Mouse (Mus musculus) fat pad, adult 2 months (tissue): ENCODE results near the gene Fdx1l.

Experiments used
- DNase-seq: peaks from one replicate; pipeline ENCODE4 v3.0.0-alpha.2; 2011; ENCODE audit warnings: low read depth, low spot score; ENCODE audit errors: extremely low read depth

Gene Fdx1l

DNA sequence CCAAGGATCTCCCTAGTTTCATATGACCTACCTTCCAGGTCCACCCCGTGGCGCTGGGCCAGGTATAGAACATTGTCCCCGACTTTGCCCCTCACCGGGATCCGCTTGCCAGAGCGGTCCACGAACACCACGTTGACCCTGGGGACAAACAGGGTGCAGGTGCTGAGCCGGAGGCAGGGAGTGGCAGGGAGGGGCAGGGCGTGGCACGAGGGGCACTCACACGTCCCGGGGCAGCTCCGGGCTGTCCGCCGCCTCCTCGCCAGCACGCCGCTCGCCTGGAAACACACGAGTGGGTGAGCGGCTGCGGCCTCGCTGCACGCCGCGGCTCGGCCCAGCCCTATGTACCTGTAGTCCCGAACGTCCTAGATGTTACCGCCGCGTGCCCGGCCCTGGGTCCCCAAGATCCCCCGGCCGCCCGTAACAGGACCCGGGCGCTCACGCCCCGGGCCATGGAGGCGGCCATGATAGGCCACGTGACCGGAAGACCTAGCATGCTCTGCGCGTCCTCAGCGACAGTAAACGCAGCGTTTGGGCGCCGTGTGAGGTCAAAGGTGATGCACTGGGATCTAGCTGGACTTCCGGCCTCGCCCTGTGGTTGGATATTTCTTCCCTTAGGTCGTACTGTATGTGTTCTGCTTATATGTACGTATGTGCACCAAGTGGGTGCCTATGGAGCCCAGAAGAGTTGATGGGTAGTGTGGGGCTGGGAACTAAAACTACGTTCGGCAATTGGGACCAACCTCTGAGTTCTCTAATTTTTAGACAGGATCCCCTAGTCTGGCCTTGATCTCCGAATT, at the start of gene Fdx1l, which contains the start of gene Gm49373:
Gene Fdx1l, minus strand, starts transcription at position 571 of the 797 bp plus-strand sequence.
Gene Gm49373, minus strand, starts transcription at position 53 of the 797 bp plus-strand sequence.
- no peak for DNase-seq

DNA sequence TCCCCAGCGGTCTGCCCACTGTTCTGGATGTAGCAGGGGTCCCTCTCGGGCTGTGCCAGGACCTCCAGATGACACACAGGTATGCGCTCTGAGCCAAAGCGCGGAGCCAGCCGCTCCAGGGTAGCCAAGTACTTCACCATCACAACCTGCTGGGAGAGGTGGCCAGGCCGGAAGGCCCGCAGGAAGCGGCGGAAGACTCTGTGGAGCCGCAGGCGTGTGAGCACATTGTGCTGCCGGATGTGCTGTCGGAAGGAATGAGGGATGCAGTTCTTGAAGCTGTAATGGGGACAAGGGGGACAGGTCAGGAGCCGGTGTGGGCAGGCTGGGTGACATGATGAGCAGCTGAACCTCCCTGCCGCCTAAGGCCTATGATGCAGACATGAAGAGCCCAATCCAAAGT, 48.1 kb upstream of the Fdx1l start:
- no peak for DNase-seq

- DNase-seq, result no peak
These were observed 43.7 kb upstream of the Fdx1l start for GRCm38 (mm10) chr9:21117073-21117472.

- no peak for DNase-seq
These were observed 41.7 kb upstream of the Fdx1l start for GRCm38 (mm10) chr9:21115105-21115504.

DNA sequence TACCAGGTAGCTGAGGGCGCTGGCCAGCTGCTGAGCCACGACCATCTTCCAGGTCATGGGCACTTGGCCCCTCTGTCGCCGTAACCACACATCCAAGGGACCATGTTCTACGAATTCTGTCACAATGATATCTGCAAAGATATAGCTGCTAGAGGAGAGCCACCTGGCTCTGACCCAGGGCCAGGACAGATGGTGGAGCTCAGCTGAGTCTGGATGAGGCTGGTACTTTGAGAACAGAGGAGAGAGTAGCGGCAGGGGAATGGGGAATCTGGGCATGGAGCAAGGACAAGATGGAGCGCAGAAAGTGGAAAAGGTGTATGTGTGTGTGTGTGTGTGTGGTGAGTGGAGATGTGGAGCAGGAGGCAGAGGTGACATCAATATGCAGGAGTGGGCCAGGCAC, 40.8 kb upstream of the Fdx1l start:
- no peak for DNase-seq

DNA sequence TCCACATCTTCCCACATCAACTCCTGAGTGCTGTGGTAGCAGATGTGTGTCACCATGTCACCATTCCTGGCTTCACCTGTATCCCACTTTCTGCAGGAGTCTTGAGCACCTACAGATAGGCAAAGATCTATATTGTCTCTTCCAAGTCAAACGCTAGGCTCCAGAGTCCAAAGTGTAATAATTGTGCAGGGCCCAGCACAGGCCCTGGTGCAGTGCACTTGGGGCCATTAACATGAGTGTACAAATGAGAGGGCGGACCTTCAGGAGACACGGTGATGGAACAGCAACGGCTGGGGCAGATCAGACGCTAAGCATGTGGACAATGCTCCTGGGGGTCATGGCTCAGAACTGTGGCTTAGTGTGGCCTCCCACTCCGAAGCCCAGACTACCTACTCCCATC, 40.3 kb upstream of the Fdx1l start:
- DNase-seq, result no peak

GRCm38 (mm10) chr9:21107607-21108237, 34.3 kb upstream of the Fdx1l start:
- no peak for DNase-seq

GRCm38 (mm10) chr9:21105760-21106564, 32.5 kb upstream of the Fdx1l start:
- DNase-seq, result no peak

DNA sequence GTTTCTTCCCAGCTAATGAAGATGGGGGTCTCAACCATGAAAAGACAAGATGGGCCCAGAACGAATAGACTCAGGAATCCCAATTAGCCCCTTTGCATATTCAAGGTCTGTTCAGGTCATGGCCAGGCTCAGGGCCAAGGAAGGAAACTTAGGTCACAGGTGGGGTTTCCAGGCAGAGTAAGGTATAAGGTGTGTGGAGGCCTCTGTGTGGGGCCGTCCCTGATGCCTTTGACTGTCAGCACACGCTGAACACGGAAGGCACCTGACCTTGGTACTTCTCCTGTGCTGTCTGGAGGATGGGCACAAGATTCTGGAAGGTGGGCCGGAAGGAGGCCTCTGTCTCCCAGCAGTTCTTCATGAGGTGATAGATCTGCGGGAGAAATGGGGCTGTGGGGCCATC, 31.4 kb upstream of the Fdx1l start:
- DNase-seq, result no peak

- DNase-seq, result no peak
These were observed 28.7 kb upstream of the Fdx1l start for GRCm38 (mm10) chr9:21102076-21102475.

DNA sequence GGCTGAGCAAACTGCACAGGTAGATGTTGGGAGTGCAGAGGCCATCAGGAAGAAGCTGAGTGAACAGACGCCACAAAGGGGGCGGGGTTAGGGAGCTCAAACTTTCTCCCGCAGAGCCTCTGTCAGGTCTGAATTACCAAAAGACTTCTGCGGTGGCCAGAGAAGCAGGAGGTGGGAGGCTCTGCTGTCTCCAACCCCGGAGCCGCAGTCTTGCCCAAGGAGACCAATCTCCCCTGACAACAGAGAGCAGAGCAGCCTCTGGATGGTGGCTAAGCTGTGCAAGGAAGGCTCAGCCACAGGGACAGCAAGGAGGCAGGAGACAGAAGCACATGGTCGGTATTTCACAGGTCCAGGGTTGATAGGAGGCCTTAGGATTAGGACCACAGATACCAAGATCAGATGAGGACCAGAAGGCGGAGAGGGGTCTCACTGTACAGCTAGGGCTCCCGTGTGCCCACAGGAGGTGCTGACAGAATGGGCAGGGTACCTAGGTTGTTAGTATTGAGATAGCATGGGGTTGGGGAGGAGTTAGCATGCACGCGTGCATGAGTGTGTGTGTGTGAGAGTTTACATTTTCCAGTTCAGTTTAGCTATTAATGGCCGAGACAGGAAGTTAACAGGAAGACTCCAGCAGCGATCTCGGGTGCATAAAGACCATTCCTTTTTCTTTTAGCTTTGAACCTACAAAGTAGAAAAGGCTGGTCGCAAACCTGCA, 27.2 kb upstream of the Fdx1l start:
- DNase-seq, result no peak

- no peak for DNase-seq
These were observed 24.4 kb upstream of the Fdx1l start for GRCm38 (mm10) chr9:21097793-21098192.

- no peak for DNase-seq
These were observed 22.5 kb upstream of the Fdx1l start for GRCm38 (mm10) chr9:21095958-21096357.

- no peak for DNase-seq
These were observed 20.0 kb upstream of the Fdx1l start for GRCm38 (mm10) chr9:21093423-21093822.

- DNase-seq, result peak; percentile 72
These were observed 18.4 kb upstream of the Fdx1l start, which contains the start of the genes Gm38431 and Raver1 for GRCm38 (mm10) chr9:21091707-21092320. Gene Gm38431, minus strand, starts transcription at chr9:21091997. Gene Raver1, minus strand, starts transcription at chr9:21092008.

GRCm38 (mm10) chr9:21090972-21091706, 17.7 kb upstream of the Fdx1l start:
- DNase-seq, result no peak

DNA sequence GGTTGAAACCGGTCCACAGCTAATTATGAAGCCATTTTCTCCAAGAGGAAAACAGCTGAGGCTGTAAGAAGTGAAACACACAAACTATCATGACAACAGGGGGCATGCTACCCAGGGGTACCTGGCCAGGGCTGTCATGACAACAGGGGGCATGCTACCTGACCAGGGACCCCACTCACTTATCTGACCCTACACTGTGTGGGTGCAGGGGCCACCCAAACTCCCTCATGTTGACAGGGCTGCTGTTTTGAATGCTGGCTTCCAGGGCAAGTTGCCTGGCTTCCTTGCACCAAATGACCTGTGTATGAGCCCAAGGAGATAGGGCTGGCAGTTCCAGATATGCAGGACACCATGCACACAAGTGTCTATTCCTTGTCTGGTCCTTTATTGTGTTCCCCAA, 17.1 kb upstream of the Fdx1l start:
- DNase-seq, result no peak

GRCm38 (mm10) chr9:21083324-21083723, 9.9 kb upstream of the Fdx1l start:
- DNase-seq, result no peak

GRCm38 (mm10) chr9:21081127-21081526, 7.7 kb upstream of the Fdx1l start:
- DNase-seq, result no peak

- no peak for DNase-seq
These were observed 2.2 kb upstream of the Fdx1l start for GRCm38 (mm10) chr9:21075625-21076024.
